Mouse (Mus musculus) thymus, postnatal 25 days (tissue): ENCODE data around the gene Sorcs1.

ENCODE experiments used
- DNase-seq: peaks from one replicate; pipeline ENCODE4 v3.0.0; 2022

The Sorcs1 gene

DNA sequence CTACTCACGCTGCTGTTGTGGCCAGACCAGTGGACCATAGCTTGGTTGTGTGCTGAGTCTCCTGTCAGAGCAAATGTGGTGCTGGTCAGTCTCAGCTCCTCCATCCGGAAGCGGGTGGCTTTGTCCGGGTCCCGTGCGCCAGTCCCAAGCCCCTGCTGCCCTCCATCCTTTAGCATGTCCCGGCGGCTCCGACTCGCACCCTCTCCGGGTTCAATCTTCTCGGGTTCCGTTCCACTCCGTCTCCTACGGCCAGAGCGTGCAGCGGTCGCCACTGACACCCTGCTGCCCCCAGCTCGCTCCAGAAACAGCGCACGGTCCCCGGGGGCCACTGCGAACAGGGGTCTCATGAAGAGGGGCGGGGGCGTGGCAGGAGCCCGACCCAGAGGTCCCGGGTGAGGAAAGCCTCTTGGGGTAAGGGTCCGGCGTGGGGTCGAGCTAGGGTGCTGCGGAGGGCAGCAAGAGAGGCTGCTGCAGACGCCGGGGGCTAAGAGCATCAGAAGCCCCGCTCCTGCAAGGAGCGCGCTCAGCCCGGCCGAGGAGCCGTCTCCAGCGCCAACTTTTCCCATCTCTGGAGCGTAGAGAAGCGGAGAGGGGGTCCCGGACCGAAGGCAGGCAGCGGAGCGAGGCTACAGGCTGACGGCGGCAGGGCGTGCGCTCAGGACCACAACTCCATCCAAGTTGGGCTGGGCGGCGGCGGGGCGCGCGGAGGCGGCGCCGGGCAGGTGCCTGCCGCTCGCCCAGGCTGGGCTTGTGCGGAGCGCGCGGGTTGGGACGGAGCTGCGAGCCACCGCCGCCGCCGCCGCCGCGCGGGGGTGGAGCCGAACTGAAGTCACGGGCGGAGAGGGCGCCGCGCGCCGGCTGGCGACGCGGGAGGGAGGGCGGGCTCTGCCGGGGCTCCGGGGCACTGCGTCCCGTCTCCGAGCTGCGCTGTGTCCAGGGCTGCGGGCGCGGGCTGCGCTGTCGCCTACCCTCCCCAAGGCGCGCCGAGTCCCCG, at the start of gene Sorcs1:
TSS of gene Sorcs1 (minus strand) at position 744 of the 994 bp plus-strand sequence.
- peak; percentile 7 for DNase-seq

DNA sequence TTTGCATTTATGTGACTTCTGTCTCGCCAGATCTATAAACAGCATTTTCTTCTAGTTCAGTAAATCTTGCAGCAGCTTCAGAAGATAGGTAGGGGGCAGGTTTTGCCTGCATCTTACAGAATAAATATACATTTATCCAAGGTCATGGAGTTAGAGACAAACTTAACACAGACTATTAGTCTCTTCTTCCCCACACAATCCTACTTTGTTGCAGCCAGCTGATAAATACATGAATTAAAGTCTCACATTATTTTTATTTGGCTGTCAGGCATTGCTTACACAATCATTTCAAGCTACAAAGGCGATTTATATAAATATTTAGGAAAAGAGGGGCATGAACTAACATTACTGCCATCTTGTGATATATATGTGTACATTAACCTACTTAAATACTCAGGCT, 4.8 kb upstream of the Sorcs1 start:
- DNase-seq = no peak

DNA sequence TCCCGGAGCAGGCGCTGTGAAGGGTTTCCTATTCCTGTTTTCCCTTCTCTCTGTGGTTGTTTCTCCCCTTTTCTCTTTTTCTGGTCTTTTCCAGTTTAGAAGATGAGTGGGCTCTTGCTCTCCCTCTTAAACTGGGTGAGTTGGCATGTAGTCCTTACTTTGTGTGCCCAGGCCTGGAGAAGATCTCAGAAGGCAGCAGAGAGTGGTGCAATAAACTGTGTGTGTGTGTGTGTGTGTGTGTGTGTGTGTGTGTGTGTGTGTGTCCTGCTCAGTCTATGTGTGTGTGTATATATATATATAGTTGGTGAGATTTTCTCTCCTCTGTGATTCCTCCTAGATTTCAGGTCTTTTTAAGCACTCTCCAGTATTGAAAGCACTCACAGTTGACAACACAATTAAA, 500 bp upstream of the Sorcs1 start:
- no peak for DNase-seq

DNA sequence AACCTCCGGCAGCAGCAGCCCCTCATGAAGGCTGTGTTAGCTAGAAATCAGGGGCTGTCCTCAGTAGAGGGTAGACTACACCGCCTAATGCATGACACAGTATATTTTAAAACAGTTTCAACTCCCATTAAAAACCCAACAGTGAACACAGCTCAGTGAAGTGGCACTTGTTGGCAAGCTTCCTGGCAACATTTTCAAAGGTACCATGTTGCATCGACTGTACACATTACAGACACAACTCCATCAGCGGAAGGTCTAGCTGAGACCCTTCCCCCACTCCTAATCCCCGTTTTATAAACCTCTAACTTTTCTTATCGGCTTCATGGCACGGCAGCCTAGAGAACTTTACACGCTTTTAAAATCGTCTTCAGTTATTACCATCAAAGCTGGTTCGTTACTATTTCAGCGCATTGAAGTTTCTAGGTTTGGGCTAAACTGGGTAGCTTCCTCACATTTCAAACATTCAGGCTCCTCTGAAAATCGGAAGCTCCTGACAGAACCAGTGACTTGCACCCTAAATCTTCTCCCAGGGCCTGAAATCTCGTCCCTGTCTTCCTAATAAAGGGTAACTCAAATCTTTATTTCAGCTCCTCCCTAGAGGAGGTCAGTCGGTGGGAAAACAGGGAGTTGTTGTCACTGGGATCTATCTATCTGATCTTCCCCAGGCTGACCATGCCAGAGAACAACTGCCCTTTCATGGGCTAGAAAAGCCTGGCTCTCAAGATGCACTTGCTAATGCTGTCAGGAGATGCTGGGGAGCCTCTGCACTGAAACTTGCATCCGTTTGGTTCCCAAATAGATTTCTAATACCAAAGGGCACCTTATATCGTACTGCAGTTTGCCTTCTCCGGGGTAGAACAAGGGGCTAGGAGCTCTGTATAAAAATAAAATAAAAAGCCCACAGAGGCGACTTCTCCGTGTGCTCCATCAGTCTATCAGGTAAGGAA, 1.6 kb downstream of the Sorcs1 start:
- DNase-seq = no peak

DNA sequence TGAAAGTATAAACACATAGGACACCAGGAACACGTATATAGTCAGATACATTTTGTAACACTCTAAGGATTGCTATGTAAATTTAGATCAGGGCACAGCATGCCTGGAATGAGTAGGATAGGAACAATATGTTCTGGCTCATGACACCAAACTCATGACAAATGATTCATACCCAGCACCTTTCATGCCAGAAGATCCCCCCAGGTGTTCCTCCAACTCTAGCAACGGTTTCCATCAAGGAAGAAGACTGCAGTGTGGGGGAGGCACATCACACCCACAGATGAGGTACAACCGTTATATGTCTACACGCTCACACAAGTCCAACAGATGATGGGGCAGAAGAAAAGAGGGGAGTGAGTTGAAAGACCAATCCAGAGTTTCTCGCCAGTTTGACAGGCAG, 3.5 kb downstream of the Sorcs1 start:
- no peak for DNase-seq

DNA sequence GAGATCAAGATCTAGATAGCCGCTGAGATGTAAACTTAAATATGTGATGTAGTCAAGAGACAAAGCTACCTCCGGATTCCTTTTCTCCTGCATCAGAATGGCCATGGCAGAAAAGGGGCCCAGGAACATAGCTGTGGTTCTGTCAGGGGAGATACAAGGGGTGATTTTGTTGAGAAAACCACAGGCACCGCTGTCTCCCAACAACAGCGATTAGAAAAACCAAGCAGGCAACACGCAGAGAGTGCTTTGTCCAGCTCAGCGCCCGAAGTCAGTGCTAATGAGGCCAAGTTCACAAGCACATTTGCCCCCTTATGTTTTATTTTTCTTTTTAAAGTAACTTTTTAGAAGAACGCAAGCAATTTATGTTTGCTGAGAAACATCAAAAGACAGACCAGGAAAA, 10.9 kb downstream of the Sorcs1 start:
- DNase-seq = no peak

DNA sequence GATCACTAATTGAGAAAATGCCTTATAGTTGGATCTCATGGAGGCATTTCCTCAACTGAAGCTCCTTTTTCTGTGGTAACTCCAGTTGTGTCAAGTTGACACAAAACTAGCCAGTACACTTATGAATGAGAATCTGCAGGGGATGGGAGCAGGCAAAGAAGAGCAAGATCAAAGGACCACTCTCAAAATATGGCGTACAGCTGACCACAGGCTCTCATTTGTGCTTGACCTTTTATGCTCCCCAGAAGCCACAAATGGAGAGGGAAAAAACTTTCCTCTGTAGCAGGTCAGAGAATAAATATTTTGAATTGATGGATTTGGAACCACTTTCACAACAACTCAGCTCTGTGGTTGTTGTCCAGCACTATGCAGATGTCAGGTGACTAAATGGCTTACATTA, 14.1 kb downstream of the Sorcs1 start:
- DNase-seq = no peak

DNA sequence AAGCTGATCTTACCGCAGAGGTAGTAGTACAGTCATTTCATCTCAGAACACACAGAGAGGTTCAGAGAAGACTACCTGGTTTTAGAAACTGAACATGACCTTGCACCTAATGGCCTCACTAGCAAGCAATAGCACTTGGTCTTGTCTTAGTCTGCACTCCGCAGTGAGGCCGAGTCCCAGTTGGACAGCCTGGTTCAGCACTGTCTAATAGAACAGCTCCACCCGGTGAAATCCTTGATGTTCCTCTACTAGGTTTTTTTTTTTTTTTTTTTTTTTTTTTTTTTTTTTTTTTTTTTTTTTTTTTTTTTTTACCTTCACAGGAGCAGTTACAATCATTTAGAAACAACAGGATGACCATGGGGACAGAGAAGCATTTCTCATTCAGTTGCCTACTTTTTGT, 19.3 kb downstream of the Sorcs1 start:
- DNase-seq = no peak

DNA sequence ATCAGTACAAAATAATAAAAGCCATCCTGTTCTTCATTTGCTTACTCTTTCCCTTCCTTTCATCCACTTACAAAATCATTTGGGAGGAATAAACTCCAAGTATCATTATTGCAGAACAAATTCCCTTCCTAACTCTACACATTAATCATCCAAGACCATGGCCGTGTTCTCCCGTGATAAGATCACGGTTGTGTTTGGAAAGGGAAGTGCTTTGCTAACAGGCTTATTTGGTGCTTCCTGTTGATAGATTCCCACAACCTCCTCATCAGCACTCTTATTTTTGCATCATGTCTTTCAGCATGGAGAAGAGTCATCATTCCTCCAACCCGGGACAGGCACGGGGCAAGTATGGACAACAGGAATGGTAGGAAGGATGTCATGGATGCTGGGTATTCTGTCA, 25.7 kb downstream of the Sorcs1 start:
- DNase-seq = no peak

DNA sequence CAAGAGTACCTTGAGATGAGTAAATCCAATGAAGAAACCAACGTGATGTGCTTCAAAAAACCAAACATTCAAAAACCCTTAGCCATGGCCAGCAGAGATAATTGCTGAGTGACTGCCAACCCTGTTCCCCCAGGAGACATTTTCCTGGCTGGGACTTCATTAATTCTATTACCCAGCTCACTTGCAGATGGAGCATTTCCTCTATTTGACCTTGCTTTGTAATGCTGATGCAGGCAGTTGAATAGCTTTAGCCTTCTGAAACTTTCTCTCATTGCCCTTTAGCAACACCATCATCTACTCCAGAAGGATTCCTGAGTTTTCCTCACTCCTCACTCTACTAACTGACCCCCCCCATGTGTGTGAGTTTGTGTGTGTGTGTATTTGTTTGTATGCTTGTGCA, 34.6 kb downstream of the Sorcs1 start:
- DNase-seq = no peak

DNA sequence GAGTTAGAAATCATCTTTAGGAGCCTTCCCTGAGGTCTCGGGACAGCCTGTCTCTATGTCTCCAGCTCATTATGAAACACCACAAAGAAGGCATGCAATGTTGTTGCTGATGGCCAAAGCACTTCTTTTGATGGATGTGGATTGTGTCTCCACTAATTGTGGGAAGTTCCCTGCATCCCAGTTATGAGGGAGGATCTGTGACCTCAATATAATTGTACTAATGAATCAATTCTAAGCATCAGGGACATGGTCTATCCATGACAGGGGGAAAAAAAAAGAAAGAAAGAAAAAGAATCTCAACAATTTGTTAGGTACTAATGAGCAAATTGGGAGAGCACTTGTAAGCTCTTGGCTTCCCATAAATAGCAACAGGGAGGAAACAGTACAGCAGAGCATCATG, 36.3 kb downstream of the Sorcs1 start:
- no peak for DNase-seq

DNA sequence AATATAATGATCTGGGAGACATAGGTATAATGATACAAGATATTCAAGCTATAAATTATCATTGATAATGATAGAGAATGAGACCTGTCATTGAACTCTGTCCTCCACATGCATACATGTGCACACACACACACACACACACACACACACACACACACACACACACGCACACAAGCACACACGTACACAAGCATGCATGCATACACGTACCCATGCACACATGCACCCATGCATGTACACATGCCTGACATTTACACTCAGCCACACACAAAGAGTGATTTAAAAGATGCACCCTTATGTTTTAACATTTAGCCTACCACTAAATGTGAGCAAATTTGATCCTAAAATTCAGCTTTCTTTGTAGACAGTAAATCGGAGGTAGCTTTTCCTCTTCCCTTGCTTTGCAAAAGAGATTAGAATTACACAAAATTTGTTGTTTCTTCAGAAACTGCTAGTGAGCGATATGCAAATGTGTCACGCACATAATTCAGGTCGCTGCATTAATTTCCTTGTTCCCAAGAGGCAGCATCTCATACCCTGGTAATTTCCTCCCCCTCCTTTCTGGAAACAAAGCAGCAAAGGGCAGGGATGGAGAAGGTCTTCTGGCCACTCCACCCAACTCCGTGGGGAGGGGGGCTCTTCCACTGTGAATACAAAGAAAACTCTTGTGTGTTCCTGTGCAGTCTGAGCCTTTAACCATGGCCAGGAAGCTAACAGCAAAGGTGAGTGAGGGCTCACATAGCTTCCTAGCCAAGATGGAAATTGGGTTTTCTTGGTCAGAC, 38.0 kb downstream of the Sorcs1 start:
- no peak for DNase-seq

DNA sequence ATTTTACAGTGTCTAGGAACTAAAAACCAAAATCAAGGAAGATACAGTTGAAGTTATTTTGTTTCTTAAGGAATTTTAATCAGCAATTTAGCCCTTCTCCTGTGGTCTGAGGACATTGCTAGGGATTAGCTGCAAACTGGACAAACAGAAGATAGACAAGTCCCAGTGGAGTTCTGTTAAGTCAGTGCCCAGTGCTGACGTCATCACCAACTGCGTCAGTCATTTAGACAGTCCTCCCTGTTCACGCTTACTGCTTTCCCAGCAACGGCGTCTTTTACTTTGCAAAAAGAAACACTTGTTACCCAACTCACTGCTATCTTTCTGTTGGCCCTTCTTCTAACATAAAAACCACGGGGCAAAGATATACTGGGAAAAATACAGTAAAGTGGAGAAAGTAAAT, 40.3 kb downstream of the Sorcs1 start:
- no peak for DNase-seq

DNA sequence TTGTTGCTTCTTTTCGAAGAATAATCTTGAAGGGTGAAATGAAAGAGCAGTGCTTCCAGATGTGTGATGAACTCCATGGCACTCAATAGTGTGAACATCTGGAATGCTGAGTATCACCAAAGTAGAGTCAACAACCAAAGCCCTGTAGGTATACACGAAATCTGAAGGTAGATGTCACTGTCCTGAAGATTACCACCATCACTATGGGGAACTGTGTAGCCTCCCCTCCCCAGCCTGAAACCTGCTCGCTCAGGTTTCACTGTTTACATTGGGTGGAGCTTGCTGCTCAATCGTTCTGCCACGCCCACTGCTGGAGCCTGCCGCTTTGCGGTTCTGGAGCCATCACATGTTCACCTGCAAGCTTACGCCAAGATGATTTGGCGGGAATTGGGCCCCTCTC, 64.4 kb downstream of the Sorcs1 start:
- no peak for DNase-seq

DNA sequence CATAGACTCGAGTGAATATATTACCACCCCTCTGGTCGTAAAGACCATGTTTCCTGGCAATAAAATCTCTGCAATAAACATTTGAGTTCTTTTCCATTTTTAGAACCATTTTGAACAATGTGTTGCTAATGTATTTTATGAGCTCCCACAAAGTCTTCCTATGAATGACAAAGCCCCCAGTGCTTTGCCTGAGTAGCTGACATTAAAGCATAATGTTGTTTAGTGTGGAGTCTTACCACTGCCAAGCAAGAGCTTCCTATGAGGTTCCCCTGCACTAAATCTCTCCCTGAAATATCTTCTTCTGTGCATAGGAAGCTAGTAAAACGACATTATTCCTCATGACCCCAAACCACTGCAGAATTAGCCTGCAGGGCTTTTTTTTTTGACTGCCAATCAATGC, 66.8 kb downstream of the Sorcs1 start:
- no peak for DNase-seq

DNA sequence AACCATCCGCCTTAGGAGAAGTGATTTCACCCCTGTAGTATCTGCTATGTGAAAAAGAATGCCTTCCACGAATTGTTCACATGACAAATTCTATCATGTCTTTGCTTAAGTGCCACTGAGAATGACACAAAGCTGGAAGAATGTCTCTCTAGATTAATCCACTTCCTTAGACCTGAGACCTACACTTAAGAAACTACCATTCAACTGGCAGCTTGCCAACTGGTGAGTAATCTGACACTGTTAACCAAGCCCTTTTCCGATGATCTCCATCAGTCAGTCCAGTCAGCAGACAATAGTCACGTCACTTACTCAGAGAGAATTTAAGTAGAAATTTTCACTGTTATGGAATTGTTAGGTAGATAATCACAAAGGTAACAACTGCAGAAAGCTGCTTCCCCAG, 74.6 kb downstream of the Sorcs1 start:
- DNase-seq = no peak

DNA sequence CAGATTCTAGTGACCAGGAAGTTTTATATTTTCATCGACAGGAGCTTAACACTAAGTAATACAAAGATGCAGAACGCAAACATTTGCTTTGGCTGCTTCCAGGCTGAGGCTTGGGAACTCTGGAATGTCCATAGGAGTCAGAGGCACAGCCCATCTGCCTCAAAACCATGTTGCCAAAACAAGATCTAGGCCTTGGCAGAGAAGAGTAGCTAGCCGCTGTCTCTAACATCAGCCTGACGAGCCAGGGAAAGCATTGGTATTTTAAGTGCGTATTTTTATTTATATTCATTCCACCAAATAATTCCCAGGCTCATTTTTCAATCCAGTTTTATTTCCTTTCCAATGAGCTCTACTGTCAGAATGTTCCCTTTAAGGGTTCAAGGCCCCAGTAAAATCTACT, 75.1 kb downstream of the Sorcs1 start:
- no peak for DNase-seq

DNA sequence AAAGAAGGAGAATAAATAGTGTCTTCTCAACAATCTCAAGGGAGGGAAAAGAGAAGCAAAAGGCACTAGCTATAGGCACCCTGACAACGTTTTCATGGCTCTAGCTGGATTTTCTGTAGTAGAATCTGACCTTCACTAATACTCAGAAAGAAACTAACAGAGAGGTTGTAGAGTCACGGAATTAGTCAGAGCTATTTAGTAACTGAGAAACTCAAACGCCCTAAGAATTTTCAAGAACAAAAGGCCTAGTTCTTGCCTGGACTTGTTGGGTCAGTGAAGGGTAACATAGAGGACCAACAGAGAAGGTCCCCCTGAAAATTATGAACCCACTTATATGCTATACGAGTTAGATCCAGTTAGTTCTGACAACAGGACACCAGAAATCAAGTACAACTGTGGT, 81.1 kb downstream of the Sorcs1 start:
- no peak for DNase-seq

DNA sequence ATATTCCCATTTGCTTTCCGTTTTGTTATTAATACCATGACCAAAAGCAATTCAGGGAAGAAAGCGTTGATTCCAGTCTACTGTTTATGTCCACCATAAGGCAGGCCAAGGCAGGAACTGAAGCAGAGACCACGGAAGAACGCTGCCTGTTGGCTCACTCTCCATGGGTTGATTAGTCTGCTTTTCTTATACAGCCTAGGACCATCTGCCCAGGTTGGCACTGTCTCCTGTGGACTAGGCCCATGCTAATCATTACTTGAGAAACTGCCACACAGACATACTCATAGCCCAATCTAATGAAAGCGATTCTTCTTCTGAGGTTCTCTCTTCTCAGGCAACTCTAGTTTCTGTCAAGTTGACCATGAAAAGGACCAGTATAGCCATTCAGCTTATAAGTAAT, 92.3 kb downstream of the Sorcs1 start:
- no peak for DNase-seq

DNA sequence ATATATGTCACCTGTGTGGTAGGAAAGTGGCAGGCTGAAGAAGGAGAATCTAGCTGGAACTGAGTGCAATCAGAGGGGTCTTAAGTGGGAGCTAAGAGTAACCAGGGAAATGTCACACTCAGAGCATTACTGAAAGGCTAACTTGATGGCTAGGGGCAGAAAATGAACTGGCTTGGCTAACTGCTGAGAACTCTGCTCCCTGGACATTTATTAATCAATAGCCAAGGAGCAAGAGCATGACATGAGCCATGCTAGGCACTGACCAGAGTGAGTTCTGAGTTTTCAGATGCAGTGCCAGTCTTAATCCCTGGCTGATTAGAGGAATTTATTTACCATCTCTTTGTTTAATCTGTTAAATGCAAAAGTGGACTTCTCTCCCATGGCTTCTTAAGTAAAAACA, 95.5 kb downstream of the Sorcs1 start:
- no peak for DNase-seq

DNA sequence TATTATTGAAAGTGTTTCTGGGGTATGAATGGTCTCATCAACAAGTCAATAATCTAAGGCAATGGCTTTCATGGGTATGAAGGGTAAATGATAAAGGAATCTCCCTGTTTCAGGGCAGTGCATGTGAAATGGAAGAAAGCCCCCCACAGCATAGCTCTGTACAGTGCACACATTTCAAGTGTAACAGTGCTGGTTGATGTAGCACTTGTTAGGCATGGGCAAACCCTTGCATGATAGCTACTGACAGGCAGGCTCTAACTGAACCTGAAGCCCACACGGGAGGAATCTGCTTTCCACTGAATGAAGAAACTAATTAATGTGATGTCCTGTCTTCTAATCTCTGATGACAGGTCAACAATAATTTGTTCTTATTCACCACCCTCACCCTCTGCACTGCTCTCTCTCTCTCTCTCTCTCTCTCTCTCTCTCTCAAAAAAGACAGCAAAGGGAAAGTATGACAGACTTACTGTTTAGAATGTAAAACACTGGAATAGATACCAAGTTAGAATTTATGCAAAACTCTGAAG, 108.7 kb downstream of the Sorcs1 start:
- no peak for DNase-seq

DNA sequence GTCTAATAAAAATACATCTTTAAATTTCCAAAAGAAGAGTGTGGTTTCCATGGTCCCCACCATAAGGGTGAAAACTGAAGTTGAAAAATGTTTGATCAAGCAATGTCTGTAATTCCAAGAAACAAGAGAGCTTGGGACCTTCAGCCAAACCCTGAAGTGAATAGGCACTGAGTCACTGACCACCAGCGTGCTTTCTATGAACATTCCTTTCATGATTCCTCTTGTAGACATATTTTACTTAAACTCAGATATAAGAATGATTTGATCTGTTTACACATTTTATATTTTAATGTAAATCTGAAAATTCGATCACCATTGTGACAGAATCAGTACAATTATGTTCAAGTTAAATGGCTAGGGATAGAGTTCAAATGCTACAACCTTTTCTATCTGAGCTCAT, 112.1 kb downstream of the Sorcs1 start:
- DNase-seq = no peak

DNA sequence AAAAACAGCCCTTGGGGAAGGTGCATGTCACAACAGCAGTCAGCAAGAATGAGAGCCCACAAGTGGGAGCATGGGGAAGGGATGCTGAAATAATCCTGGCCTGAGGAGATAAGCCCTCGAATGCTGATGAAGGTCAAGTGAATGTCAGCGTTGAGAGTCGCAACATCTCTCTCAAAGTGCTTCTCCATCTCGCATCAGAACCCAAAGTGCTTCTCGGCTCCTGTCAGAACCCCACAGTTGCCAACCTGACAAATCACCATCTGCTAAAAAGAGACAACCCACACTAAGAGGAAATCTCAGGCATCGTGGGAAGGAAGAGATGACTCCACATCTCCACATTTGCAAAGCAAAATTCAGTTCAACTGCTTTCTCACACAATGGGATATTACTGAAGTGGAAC, 119.7 kb downstream of the Sorcs1 start:
- DNase-seq = no peak
